Mouse (Mus musculus) lung, postnatal 0 days (tissue): ENCODE results near the gene Apoc3. TPM values are rescaled to one million over a fixed set of nuclear protein-coding genes. Genes with fewer than 3 reads are reported as not detected.
A peak's percentile ranks its signal among the peaks of the same experiment; 100 is the strongest.

Experiments used
- ATAC-seq: fragments of 200-750 bp; cut with Nextera tagmentation; 2 replicates; pipeline ENCODE4 v1.8.0; 2017; ENCODE audit warnings: moderate library complexity
- DNase-seq: peaks from one replicate; pipeline ENCODE4 v3.0.0-alpha.2; 2016; ENCODE audit warnings: low spot score
- H3K27ac ChIP-seq: fragments of 300-500 bp; sonication (generic); 2 replicates; pipeline ENCODE4 v1.5.1; 2014; ENCODE audit warnings: antibody characterized with exemption, mild to moderate bottlenecking, low read length, mixed read lengths
- H3K27me3 ChIP-seq: fragments of 300-500 bp; sonication (generic); replicated peaks from 2 replicates; pipeline ENCODE4 v1.6.1; 2014; ENCODE audit warnings: low read length, mixed read lengths; ENCODE audit not compliant: insufficient read depth
- H3K36me3 ChIP-seq: fragments of 300-500 bp; sonication (generic); 2 replicates; pipeline ENCODE4 v1.6.1; 2014; ENCODE audit warnings: low read length, mixed read lengths; ENCODE audit not compliant: insufficient read depth
- H3K4me1 ChIP-seq: fragments of 300-500 bp; sonication (generic); 2 replicates; pipeline ENCODE4 v1.6.1; 2014; ENCODE audit warnings: antibody characterized with exemption, low read depth, low read length, mixed read lengths; ENCODE audit not compliant: insufficient read depth
- H3K4me2 ChIP-seq: fragments of 300-500 bp; sonication (generic); replicated peaks from 2 replicates; pipeline ENCODE4 v1.6.1; 2014; ENCODE audit warnings: low read depth, mild to moderate bottlenecking, low read length, moderate library complexity, mixed read lengths
- H3K4me3 ChIP-seq: fragments of 300-500 bp; sonication (generic); 2 replicates; pipeline ENCODE4 v1.5.1; 2014; ENCODE audit warnings: low read depth, low read length
- H3K9ac ChIP-seq: fragments of 300-500 bp; sonication (generic); replicated peaks from 2 replicates; pipeline ENCODE4 v1.6.1; 2014; ENCODE audit warnings: low read depth, mild to moderate bottlenecking
- H3K9me3 ChIP-seq: fragments of 300-500 bp; sonication (generic); 2 replicates; pipeline ENCODE4 v1.6.1; 2016; ENCODE audit warnings: low read length, mixed read lengths
- CTCF ChIP-seq: IDR thresholded peaks from 2 replicates; pipeline ENCODE4 v1.5.1; 2016; ENCODE audit warnings: antibody characterized with exemption, mild to moderate bottlenecking
- EP300 ChIP-seq: IDR thresholded peaks from 2 replicates; pipeline ENCODE4 v1.6.1; 2016; ENCODE audit warnings: antibody characterized with exemption, mild to moderate bottlenecking, control low read depth
- WGBS: fragments of 180-500 bp; shearing (Covaris S2); extraction: QIAGEN DNeasy Blood & Tissue Kit; methylation state at CpG from one replicate; pipeline ENCODE4 v1.1.7; 2014; 5-methylcytosine and 5-hydroxymethylcytosine counted together
- polyA plus RNA-seq: library from polyadenylated mRNA; unstranded; fragments of >200 nt; fragmentation: Nextera tagmentation; extraction: Ambion mirVana; gene quantifications from 2 replicates; pipeline ENCODE4 v1.2.1, GENCODE M21; 2015

Apoc3 gene
- polyA plus RNA-seq, 1 experiment from 2014 or later: not detected

GRCm38 (mm10) chr9:46256177-46256576 is 20.7 kb upstream of the Apoc3 start:
- Histone ChIP-seq H3K4me3 (no peak overlapping the region), H3K9me3 (no peaks in the 10 kb centered on the region), H3K27ac (no peak overlapping the region), H3K9ac (no peak overlapping the region), H3K4me2 (no peak overlapping the region), H3K4me1 (no peaks in the 10 kb centered on the region), H3K36me3 (no peaks in the 10 kb centered on the region), H3K27me3 (no peaks in the 10 kb centered on the region)
- TF ChIP-seq CTCF (no peak), EP300 (no peak)
- ATAC-seq: no peak
- no peak for DNase-seq
- 79% methylated on average over 7 of the region's 7 CpGs for WGBS

DNA sequence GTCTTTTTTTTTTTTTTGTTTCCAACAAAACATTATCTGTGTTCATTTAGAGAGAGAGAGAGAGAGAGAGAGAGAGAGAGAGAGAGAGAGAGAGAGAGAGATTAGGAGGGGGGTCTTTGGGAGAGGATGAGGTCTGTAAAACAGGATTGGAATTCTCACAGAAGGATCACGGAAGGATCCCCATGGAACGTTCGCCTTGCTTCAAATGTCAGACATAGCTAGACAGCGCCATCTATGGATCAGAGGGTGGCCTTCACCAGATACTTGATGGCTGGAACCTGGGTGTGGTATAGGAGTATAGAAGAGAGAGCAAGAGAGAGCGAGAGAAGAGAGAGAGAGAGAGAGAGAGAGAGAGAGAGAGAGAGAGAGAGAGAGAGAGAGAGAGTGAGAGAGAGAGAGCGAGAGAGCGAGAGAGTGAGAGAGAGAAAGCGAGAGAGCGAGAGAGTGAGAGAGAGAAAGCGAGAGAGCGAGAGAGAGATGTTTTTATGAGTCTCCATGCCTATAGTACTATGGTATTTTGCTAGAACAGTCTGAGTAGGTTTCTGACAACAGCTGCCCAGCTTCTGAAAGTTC is 11.4 kb upstream of the Apoc3 start:
- H3K4me1 ChIP-seq: no peaks in the 10 kb centered on the region
- ATAC-seq (peak; percentile 77), DNase-seq (peak; percentile 88)
- no peaks in the 10 kb centered on the region for H3K9me3 ChIP-seq
- H3K9ac ChIP-seq: no peak overlapping the region
- peak; percentile 91 for TF ChIP-seq CTCF
- TF ChIP-seq EP300: no peak
- H3K27ac ChIP-seq: no peak overlapping the region
- H3K27me3 ChIP-seq: no peaks in the 10 kb centered on the region
- no peaks in the 10 kb centered on the region for H3K36me3 ChIP-seq
- H3K4me3 ChIP-seq: no peak overlapping the region
- 0 out of 2 replicates have a peak overlapping the region, but pooled peaks have one; percentile 14 for H3K4me2 ChIP-seq
- 30% methylated on average over 11 of the region's 11 CpGs for WGBS

DNA sequence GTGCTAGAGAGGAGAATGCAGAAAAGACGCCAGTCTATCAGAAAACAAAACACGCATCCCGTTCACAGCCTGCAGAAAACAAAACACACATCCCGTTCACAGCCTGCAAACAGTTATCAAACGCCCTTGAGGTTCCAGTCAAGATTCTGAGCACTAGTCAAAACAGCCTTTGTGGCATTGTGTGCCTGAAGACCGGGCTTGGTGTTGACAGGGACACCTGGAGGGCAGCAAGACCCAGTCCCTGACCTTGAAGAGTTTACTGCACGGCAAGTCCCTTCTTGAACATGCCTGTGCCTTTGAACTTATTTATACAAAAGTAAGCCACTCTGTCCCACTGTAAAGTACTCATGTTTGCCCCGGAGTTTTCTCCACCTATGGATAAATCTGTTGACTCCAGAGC is 8.1 kb upstream of the Apoc3 start:
- WGBS: 42% methylated on average over 8 of the region's 8 CpGs
- Histone ChIP-seq H3K27ac (no peak overlapping the region), H3K36me3 (no peaks in the 10 kb centered on the region), H3K4me3 (no peak overlapping the region), H3K4me1 (no peaks in the 10 kb centered on the region), H3K9ac (no peak overlapping the region), H3K27me3 (no peaks in the 10 kb centered on the region), H3K4me2 (no peak overlapping the region), H3K9me3 (no peaks in the 10 kb centered on the region)
- DNase-seq: no peak
- no peak for ATAC-seq
- no peak for TF ChIP-seq EP300
- TF ChIP-seq CTCF: no peak

DNA sequence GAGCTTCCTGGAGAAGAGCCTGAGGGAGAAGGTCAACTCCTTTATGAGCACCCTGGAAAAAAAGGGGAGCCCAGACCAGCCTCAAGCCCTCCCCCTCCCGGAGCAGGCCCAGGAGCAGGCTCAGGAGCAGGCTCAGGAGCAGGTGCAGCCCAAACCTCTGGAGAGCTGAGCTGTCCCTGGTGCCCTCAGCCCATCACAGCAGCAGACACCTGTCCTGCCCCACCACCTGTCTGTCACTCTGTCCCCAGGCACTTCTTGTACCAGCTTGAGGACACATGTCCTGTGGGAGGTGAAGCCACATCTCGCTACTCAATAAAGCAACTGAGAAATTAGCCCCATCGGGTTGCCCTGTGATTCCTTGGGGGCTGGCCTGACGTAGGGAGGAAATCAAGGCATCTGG is 7.7 kb upstream of the Apoc3 start:
- WGBS: 65% methylated on average over 4 of the region's 4 CpGs
- no peak for TF ChIP-seq CTCF
- TF ChIP-seq EP300: no peak
- Histone ChIP-seq H3K4me1 (no peaks in the 10 kb centered on the region), H3K27ac (no peak overlapping the region), H3K27me3 (no peaks in the 10 kb centered on the region), H3K9me3 (no peaks in the 10 kb centered on the region), H3K9ac (no peak overlapping the region), H3K36me3 (no peaks in the 10 kb centered on the region), H3K4me2 (no peak overlapping the region), H3K4me3 (no peak overlapping the region)
- DNase-seq (no peak), ATAC-seq (no peak)

DNA sequence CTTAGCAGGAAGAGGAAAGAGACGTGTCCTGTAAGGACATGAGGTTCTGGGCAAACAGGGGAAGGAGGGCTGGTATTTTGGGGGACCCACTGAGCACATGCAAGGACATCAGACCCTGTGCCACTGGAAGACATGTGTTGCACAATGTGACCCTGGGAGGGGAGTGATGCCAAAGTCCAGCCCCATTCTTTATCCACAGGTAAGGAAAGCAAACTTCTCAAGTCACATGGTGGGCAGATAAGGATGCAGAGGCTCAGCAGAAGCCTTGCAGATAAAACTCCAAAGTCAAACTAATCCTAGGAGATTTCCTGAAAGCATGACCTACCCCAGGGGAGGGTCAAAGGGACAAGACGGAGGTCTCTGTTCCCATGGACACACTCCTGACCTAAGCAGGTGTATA is 6.4 kb upstream of the Apoc3 start:
- no peak for DNase-seq
- TF ChIP-seq EP300: no peak
- no peak for TF ChIP-seq CTCF

DNA sequence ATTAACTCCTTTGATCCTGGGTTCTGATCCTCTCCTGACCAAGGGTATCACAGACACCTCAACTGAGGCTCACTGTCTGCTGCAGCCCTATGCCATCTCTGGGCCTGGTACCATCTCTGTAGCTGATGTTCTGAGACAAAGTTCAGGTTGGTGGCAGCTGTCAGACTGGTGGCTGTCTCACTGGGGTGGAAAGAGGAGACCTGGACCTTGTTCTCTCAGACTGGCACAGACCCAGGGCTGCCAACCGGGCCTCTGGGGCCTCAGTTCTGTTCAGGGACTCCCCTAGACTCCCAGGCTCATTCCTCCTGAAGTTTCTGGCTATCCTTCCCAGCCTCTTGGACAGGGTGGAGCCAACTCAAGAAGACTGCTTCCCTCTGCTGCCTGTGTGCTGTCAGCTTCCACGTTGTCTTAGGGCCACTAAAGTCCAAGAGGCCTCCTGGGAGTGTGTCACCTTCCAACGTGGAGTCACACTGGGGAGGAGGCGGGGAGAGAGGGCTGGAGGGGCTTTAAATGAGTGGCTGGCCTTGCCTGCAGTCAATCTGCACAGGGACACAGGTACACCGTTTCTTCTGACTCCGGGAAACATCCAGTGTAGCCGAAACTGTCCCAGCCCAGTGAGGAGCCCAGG is 5.2 kb upstream of the Apoc3 start, which contains the start of gene Apoa4:
Apoa4 (plus strand) TSS at position 171 of the 628 bp plus-strand sequence.
- no peak within 1 kb of the TSS for H3K4me3 ChIP-seq
- ATAC-seq (no peak), DNase-seq (no peak)
- no peak within 1 kb of the TSS for H3K27ac ChIP-seq
- H3K9me3 ChIP-seq: no peaks in the 10 kb centered on the region
- H3K4me1 ChIP-seq: no peaks in the 10 kb centered on the region
- 55% methylated on average over 7 of the region's 7 CpGs for WGBS
- TF ChIP-seq EP300 (no peak), CTCF (no peak)
- no peak within 1 kb of the TSS for H3K9ac ChIP-seq
- no peaks in the 10 kb centered on the region for H3K36me3 ChIP-seq
- no peak within 1 kb of the TSS for H3K4me2 ChIP-seq
- no peaks in the 10 kb centered on the region for H3K27me3 ChIP-seq

More for the DNA sequence above, 6.4 kb upstream of the Apoc3 start:
- no peak overlapping the region for H3K27ac ChIP-seq
- H3K9ac ChIP-seq: no peak overlapping the region
- no peaks in the 10 kb centered on the region for H3K27me3 ChIP-seq
- H3K9me3 ChIP-seq: no peaks in the 10 kb centered on the region
- H3K4me1 ChIP-seq: no peaks in the 10 kb centered on the region
- ATAC-seq: no peak
- H3K4me3 ChIP-seq: no peak overlapping the region
- no peaks in the 10 kb centered on the region for H3K36me3 ChIP-seq
- 46% methylated on average over 2 of the region's 2 CpGs for WGBS
- H3K4me2 ChIP-seq: no peak overlapping the region
